Mouse (Mus musculus): ENCODE measurements around the gene Ttc28. TPM values are rescaled to one million over a fixed set of nuclear protein-coding genes. Genes with fewer than 3 reads are reported as not detected.
A peak's percentile ranks its signal among the peaks of the same experiment; 100 is the strongest.
"Not testable (repeated sequence)": the region's sequence is repeated elsewhere in the genome, so short reads cannot be mapped to it uniquely, and the experiment has no call there.

The Ttc28 gene
- 3.5 and 3.6 TPM in 2 replicates for polyA plus RNA-seq (2015; fragmentation: Nextera tagmentation; extraction: Ambion mirVana)

DNA sequence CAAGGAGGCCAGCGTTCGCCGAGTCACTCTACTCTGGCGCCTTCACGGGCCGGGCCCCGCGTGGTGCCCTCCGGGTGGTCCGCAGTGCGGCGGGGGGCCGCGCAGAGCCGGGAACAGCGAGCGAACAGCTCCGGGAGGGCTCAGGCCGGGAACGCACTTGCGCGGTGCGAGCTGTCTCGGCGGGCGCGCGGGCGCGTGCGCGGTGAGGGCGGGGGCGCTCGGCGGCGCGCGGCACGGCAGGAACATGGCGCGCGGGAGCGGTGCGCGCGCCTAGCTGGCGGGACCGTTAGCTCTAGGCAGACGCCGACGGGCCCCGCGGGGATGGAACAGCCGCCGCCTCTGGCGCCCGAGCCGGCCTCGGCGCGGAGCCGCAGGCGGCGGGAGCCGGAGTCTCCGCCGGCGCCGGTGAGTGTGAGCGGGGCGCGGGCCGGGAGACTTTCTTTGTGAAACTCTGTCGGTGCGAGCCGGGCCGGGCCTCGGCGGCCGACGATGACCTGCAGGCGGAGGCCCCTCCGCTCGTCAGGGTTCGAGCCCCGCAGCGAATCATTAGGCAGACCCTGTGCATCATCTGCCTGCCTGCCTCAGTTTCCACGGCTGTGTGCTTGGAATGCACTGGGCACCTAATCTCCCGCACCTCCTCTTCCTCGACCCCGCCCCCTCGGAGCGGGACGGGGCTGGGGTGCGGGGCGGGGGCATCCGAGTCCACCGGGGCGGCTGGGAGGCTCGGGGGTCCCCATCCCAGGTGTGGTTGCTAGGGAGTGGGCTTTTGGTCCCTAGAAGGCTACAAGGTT is at the start of gene Ttc28:
Gene Ttc28 (plus strand): TSS at position 220 of the 791 bp plus-strand sequence.
- TF ChIP-seq CTCF (IDR thresholded peaks at IDR 0.05; ENCODE audit: low read depth) (no peak; the same call in 1 of the 2 replicates), EP300 (optimal IDR thresholded peaks at IDR 0.05) (no peak)
- peak; percentile 82 for DNase-seq (ENCODE audit: low spot score)
- no peaks in the 10 kb centered on the region for H3K27me3 ChIP-seq (ENCODE audit: control insufficient read depth, insufficient read depth, low read length)
- under 1% methylated on average over 72 of the region's 101 CpGs for WGBS
- no peaks in the 10 kb centered on the region for H3K9me3 ChIP-seq (ENCODE audit: control insufficient read depth, low read length)
- no peaks in the 10 kb centered on the region for H3K36me3 ChIP-seq (ENCODE audit: control insufficient read depth, insufficient read depth, low read length)
- peak within 1 kb of the TSS; percentile 77 for H3K27ac ChIP-seq (replicated peaks)
- peak within 1 kb of the TSS; percentile 72 for H3K4me3 ChIP-seq (ENCODE audit: low read depth, low read length)
- peak within 1 kb of the TSS; percentile 82 for H3K4me2 ChIP-seq (replicated peaks; ENCODE audit: low read depth)
- ATAC-seq (ENCODE audit: low FRiP score, low TSS enrichment): peak; percentile 89
- peak within 1 kb of the TSS; percentile 85 for H3K9ac ChIP-seq (ENCODE audit: low read length)
- H3K4me1 ChIP-seq (replicated peaks; ENCODE audit: control insufficient read depth, insufficient read depth): no peaks in the 10 kb centered on the region

DNA sequence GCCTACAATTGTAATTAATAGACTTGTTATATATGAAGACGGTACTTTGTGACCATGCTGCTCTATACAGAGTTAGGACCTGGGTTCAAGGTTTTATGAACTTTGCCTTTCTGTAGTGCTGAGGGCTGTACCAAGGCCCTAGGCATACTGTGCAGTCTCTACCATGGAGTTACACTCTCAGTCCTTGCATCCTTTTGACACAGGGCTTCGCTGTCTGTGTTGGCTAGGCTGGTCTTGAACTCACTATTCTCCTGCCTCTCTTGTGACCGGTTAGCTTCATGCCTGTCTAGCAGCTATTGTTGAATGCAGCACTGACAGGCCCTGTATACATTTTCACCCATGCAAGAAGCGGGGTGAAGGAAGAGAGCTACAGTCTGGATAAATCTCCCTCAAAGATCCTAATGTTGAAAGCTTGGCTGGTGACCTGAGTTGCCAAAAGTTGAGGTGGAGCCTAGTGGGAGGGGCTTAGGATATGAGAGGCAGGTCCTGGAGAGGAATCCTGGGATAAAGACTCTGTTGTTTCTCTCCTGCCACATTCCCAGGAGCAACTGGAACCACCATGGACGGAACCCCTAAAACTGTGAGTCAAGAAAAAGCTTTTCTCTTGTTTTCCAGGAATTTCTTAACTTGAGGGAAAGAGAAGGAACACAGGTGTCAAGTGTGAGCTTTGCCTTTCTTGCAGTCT is 48.4 kb upstream of the Ttc28 start:
- Histone ChIP-seq H3K27ac (replicated peaks) (no peak overlapping the region), H3K9ac (ENCODE audit: low read length) (no peak overlapping the region), H3K4me1 (replicated peaks; ENCODE audit: control insufficient read depth, insufficient read depth) (no peaks in the 10 kb centered on the region), H3K4me2 (replicated peaks; ENCODE audit: low read depth) (no peak overlapping the region), H3K36me3 (ENCODE audit: control insufficient read depth, insufficient read depth, low read length) (no peaks in the 10 kb centered on the region; the same call in 1 of the 2 replicates), H3K4me3 (ENCODE audit: low read depth, low read length) (no peak overlapping the region), H3K27me3 (ENCODE audit: control insufficient read depth, insufficient read depth, low read length) (no peaks in the 10 kb centered on the region), H3K9me3 (ENCODE audit: control insufficient read depth, low read length) (no peaks in the 10 kb centered on the region)
- DNase-seq (ENCODE audit: low spot score) (no peak), ATAC-seq (ENCODE audit: low FRiP score, low TSS enrichment) (no peak)
- no peak for TF ChIP-seq CTCF (IDR thresholded peaks at IDR 0.05; ENCODE audit: low read depth)
- no peak for TF ChIP-seq EP300 (optimal IDR thresholded peaks at IDR 0.05)
- WGBS: 85% methylated on average over 5 of the region's 5 CpGs

DNA sequence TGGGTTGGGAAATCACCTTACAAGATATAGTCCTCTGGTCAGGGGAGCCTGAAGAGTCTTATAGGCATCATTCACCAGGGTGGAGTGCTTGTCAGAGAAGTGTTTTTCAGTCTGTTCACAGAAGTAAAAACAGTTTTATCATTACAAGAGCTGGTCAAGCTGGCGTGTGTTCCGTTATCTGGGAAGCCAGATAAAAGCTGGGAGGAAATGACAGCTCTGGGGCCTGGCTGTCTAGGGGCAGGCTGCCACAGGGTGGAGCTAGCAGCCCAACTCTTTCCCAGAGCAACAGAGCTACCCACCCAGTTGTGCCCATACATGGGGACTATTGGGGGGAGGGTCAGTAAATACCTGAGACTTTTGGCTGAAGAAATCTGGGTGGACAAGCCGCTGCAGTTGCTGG is 43.6 kb upstream of the Ttc28 start:
- WGBS: 21% methylated on average over 3 of the region's 3 CpGs
- no peaks in the 10 kb centered on the region for H3K9me3 ChIP-seq (ENCODE audit: control insufficient read depth, low read length)
- DNase-seq (ENCODE audit: low spot score) (peak; percentile 45), ATAC-seq (ENCODE audit: low FRiP score, low TSS enrichment) (no peak)
- peaks cover 3% of the 10 kb centered on the region; the same call in 1 of the 2 replicates for H3K4me1 ChIP-seq (replicated peaks; ENCODE audit: control insufficient read depth, insufficient read depth)
- no peak overlapping the region for H3K9ac ChIP-seq (ENCODE audit: low read length)
- no peak overlapping the region for H3K4me2 ChIP-seq (replicated peaks; ENCODE audit: low read depth)
- H3K27ac ChIP-seq (replicated peaks): no peak overlapping the region
- TF ChIP-seq CTCF (IDR thresholded peaks at IDR 0.05; ENCODE audit: low read depth) (peak; percentile 82), EP300 (optimal IDR thresholded peaks at IDR 0.05) (no peak)
- no peaks in the 10 kb centered on the region; the same call in 1 of the 2 replicates for H3K36me3 ChIP-seq (ENCODE audit: control insufficient read depth, insufficient read depth, low read length)
- no peak overlapping the region for H3K4me3 ChIP-seq (ENCODE audit: low read depth, low read length)
- no peaks in the 10 kb centered on the region for H3K27me3 ChIP-seq (ENCODE audit: control insufficient read depth, insufficient read depth, low read length)

DNA sequence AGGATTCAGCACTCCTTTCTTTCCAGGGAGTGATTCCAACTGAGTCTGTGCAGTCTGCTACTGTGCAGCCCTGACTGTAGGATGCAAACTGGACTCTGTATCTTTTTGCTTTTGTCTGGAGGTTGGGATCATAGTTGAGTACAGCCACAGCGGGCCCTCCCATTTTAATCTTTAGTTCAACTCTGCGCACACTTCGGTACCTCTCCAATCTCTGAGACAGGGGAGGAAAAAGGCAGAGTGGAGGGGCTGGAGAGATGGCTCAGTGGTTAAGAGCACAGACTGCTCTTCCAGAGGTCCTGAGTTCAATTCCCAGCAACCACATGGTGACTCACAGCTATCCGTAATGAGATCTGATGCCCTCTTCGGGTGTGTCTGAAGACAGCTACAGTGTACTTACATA is 41.6 kb upstream of the Ttc28 start:
- not testable (repeated sequence) for H3K9ac ChIP-seq (ENCODE audit: low read length); H3K9me3 ChIP-seq (ENCODE audit: control insufficient read depth, low read length); DNase-seq (ENCODE audit: low spot score); H3K4me3 ChIP-seq (ENCODE audit: low read depth, low read length); H3K4me1 ChIP-seq (replicated peaks; ENCODE audit: control insufficient read depth, insufficient read depth); ATAC-seq (ENCODE audit: low FRiP score, low TSS enrichment); H3K27ac ChIP-seq (replicated peaks); H3K27me3 ChIP-seq (ENCODE audit: control insufficient read depth, insufficient read depth, low read length); H3K36me3 ChIP-seq (ENCODE audit: control insufficient read depth, insufficient read depth, low read length); H3K4me2 ChIP-seq (replicated peaks; ENCODE audit: low read depth)
- WGBS: 84% methylated on average over 5 of the region's 5 CpGs

DNA sequence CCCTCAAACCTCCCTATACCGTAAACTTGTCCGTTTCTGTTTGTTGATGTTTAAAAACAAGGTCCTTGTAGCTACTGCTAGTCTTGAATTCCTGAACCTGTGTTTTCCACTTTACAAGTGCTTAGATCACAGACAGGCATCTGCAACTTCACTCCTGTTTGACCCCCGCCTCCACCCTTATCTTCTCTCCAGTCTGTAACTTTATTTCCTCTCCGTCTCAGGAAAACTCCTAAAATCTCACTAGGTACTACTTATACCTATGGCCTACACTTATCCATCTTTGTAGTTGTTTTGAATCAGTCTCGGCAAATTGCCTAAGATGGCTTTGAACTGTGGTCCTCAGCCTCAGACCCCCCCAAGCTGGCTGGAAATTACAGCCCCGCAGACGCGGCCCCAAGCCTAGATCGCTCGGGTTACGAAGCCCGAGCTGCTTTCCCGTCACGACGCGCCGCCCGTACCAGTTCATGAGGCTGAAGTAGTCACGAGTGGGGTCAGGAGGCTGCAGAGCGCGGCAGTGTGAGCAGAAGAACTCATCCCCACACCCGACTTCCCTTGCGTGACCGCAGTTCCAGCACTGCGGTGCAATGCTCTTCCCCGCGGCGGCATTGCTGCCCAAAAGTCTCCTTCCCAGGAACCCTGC is 40.4 kb upstream of the Ttc28 start:
- TF ChIP-seq CTCF (IDR thresholded peaks at IDR 0.05; ENCODE audit: low read depth): no peak
- no peak for TF ChIP-seq EP300 (optimal IDR thresholded peaks at IDR 0.05)
- peak overlapping the region; percentile 95 for H3K4me2 ChIP-seq (replicated peaks; ENCODE audit: low read depth)
- peak overlapping the region; percentile 75 for H3K4me3 ChIP-seq (ENCODE audit: low read depth, low read length)
- H3K9me3 ChIP-seq (ENCODE audit: control insufficient read depth, low read length): no peaks in the 10 kb centered on the region
- WGBS: 5% methylated on average over 28 of the region's 28 CpGs
- no peaks in the 10 kb centered on the region for H3K36me3 ChIP-seq (ENCODE audit: control insufficient read depth, insufficient read depth, low read length)
- H3K4me1 ChIP-seq (replicated peaks; ENCODE audit: control insufficient read depth, insufficient read depth): peaks cover 3% of the 10 kb centered on the region; the same call in 1 of the 2 replicates
- ATAC-seq (ENCODE audit: low FRiP score, low TSS enrichment) (peak; percentile 72), DNase-seq (ENCODE audit: low spot score) (no peak)
- peak overlapping the region; percentile 84 for H3K27ac ChIP-seq (replicated peaks)
- peak overlapping the region; percentile 73 for H3K9ac ChIP-seq (ENCODE audit: low read length)
- no peaks in the 10 kb centered on the region for H3K27me3 ChIP-seq (ENCODE audit: control insufficient read depth, insufficient read depth, low read length)

All from stomach, postnatal 0 days (tissue).